Mouse (Mus musculus) right cerebral cortex, postnatal 36 days (tissue): Measurements from ENCODE around the gene Eef1a1.
A peak's percentile ranks its signal among the peaks of the same experiment; 100 is the strongest.
"Not testable (repeated sequence)": the region's sequence is repeated elsewhere in the genome, so short reads cannot be mapped to it uniquely, and the experiment has no call there.

Experiments
- DNase-seq, 2 experiments: peaks; one replicate each; pipeline ENCODE4 v3.0.0; 2022; ENCODE audit warnings: low spot score in 2 of 2, mixed read lengths in 1 of 2

Gene Eef1a1

DNA sequence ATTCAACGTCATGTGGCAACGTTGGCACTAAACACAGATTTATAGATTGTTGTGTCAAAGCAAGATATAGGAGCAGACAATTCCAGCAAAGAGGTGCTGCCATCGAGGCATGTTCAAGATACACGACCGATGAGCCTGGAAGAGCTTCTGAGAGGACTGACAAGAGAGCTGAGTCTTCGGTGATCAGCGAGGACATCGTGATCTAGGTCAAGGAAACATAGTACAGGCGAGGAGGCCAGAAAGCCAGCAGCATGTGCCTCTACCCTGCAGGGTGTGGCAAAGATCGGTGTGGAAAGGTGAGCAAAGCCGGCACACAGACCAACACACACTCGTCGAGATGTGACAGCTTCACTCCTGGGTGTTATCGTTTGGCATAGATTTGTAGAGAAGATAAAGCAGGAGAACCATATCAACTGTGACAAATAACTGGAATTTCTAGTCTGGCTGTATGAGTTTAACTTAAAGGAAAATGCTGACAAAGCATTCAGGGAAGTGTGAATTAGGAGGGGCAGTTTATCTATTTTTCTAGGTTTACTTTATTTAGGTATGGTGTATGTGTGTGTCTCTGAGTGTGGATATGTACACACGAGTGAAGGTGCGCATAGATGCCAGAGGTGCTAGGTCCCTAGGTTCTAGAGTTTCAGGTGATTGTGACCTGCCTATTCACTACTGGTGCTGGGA, 19.3 kb upstream of the Eef1a1 start:
- no peak for DNase-seq

- DNase-seq: no peak
These were observed 17.7 kb upstream of the Eef1a1 start for GRCm38 (mm10) chr9:78506722-78507077.

DNA sequence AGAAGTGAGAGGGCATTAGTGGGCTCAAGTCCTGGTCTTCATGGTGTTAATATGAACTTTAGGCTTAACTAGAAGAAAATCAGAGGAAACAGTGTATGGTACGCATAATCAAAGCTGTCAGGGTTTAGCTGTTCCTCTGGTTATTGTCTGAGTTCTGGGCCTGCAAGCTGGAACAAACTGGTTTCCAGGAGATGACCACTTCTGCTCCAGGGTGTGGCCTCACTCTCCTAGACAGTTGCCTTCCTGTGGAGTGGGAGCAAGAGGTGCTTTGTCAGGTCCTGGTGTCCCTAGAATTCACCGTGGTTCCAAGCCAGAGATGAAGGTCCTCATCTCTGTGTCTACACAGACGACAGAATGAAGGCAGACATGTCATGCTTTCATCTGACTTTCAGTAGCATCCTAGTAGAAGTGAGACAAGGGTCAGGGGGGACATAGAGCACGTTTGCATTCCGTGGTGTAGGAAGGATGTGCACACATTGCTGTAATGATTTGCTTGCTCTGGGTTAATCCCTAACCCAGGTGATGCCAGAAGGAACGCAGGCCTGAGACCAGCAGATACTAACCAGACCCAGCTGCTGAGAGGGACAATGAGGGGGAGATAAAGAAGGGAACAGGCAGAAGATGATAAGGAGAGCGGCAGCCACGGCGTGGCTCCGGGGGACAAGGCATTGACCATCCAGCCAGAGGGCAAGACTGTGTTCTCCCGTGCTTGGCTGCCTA, 17.2 kb upstream of the Eef1a1 start:
- no peak for DNase-seq

DNA sequence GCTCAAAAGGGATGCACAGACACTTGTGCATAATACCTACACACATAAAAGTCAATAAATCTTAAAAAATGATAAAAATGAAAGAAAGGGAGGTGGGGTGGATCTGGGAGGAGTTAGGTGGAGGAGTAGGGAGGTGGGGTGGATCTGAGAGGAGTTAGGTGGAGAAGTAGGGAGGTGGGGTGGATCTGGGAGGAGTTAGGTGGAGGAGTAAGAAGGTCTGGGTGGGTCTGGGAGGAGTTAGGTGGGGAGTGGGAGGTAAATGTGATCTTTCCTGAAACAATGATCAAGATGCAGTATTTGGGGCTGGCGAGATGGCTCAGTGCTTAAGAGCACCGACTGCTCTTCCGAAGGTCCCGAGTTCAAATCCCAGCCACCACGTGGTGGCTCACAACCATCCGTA, 16.3 kb upstream of the Eef1a1 start:
- DNase-seq: no peak

GRCm38 (mm10) chr9:78504679-78505078, 15.7 kb upstream of the Eef1a1 start:
- no peak for DNase-seq

DNA sequence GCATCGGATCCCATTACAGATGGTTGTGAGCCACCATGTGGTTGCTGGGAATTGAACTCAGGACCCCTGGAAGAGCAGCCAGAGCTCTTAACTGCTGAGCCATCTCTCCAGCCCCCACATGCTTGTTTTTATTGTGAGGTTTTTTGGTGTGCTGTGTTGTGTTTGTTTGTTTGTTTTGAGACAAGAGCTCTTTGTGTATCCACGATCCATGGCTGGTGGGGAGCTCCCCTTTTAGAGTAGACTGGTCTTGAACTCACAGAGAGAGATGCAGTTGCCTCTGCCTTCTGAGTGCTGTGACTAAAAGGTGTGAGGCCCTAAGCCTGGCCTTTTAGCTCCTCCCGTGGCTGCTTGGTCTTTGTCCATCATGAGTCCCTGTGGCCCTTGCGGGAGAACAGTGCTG, 15.2 kb upstream of the Eef1a1 start:
- DNase-seq: no peak

DNA sequence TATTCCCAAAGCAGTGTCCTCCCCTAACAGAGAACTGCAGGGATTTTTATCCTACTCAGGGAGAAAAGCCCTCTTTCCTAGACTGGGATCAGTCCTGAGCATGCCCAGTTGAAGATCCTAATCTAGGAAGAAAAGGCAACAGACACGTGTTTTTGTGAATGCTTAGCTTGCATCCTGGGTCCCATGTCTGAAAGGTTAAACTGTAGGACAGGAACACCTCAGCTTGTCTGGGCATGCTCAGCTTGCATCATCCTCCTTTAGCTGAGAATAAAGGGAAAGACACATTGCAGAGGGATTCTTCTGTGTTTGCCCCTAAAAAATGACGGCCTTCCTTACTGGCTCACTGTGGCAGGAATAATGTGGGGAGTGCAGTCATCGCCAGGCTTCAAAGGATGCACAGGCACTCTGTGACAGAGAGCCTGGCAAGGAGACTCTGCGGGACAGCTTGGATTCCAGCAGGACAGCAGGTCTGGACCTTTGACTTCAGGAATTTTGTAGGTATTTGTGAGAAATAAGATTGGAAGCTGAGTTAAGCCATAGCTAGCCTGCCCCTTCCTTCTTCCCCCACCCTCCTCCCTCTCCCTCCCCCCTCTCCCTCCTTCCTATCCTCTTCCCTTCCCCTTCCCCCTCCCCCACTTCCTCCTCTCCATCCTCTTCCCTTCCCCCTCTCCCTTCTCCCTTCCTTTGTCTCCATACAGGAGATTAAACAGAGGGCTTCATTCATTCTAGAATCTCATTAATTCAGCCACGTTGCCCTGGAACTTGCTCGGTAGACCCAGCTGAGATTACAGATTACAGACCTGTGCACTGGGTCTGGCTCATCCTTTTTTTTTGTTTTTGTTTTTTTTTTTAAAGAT, 14.5 kb upstream of the Eef1a1 start:
- no peak for DNase-seq

GRCm38 (mm10) chr9:78501284-78501683, 12.3 kb upstream of the Eef1a1 start:
- DNase-seq: no peak

- DNase-seq: no peak
These were observed 11.4 kb upstream of the Eef1a1 start for GRCm38 (mm10) chr9:78500386-78500785.

- no peak for DNase-seq
These were observed 4.2 kb upstream of the Eef1a1 start for GRCm38 (mm10) chr9:78493171-78493570.

DNA sequence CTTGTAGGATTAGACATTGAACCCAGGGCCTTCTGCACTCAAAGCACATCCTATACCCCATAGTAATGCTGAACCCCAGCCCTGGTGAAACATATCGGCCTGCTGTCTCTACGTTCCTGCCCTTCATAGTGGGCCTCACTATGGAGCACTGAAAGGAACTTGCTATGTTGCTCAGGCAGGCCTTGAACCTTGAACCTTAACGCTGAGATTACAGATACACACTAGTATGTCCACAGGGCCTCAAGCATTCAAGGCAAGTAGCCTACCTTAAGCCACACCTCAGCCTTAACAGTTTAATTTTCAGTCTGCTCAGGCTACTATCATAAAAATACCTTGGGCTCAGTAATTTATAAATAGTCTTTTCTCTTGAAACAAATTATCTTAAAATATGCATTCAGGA, 3.3 kb upstream of the Eef1a1 start:
- DNase-seq: no peak

DNA sequence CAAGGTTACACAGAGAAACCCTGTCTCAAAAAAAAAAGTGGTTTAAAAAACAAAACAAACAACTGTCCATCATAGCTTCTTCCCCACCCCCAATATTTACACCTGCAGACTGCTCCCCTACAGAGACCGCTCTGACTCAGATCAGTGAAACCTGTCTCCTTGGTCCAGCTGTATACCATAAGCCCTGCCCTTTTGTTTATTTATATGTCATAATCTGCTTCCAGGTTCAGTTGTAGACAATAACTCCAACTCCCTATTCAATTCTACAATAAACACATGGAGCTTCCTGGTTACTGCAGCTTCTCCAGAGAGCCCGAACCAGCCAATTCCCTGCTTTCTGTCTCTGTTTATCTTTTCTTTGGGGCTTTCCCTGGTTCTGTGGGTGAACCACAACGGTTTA, 2.2 kb upstream of the Eef1a1 start:
- no peak for DNase-seq

DNA sequence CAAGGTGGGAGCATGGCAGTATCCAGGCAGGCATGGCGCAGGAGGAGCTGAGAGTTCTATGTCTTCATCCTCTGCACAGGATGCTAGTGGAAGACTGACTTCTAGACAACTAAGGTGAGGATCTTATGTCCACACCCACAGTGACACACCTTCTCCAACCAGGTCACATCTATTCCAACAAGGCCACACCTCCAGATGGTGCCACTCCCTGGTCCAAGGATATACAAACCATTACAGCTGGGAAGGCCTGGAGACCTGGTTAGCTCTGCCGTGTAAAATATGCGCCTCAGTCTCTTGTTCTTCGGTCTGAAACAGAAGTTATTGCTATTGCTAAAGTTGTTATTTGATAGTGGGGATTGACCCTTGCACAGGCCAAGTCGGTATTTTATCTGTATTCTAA, 930 bp downstream of the Eef1a1 start:
- DNase-seq: not testable (repeated sequence)

DNA sequence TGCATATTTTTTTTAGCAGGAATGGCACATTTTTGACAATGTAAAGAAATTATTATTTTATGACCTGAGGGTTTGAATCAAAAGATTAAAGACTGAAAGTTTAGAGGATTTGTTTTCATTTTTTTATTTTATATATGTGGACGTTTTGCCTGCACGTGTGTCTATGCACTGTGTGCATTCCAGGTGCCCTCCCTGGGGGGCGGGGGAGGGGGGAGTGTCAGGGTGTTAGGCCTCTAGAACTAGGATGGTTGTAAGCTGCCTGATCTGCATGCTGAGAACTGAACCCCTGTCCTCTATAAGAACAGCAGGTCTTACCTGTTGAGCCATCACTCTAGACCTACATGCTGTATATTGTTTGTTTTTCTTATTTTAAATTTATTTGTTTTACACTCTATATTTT, 4.3 kb downstream of the Eef1a1 start:
- DNase-seq: no peak

DNA sequence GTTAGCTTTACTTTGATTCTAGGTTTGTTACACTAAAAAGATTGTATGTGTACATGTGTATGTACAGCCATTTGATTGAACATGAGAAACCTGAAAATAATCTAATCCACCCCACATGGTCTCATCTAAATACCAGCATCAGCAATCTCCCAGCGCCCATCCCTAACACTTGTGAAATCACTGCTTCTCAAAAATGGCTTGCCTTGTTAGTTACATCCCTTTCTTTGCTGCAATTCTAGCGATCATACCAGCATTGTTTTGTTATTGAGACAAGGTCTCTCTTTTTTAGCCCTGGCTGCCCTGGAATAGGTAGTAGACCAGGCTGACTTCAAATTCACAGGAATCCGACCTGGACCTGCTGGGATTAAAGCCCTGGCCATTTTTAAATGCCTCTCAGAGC, 6.6 kb downstream of the Eef1a1 start:
- DNase-seq: no peak

DNA sequence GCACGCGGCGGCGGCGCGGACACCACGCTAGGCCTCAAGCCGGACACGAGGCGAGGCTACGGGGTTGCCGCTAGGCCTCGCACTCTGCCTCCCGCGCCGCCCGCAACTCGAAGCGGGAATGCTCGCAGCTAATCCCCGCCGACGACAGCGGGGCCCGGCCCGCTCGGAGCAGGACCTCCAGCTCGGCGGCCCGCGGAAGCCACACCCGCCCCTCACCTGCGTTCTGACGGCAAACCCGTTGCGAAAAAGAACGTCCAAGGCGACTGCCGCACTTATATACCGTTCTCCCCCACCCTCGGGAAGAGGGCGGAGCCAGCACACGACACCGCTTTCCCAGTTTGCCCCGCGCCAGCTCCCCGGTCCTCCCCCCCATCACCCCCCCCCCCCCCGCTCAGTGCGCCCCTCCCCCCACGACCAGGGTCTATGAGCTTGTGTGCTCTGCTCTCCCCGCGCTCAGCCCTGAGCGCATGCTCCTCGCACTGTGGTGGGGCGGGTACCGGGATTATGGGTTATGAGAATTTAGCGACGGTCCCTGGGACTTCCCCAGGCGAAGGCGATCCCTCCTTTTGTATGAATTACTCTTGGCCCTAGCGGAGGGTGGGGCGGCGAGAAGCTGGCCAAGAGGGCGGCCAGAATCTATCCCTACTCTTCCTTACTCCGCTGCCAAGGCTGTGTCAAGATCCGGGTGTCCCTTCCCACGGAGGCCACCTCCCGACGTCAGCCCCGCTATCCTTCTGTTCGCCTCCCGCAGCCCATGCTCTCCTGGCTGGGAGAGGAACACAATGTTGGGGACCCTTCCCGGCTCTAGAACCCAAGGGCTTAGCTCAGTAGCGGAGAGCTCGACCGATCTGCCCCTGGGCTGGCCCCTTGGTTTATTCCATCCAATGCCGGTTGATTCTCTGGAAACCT, 7.3 kb downstream of the Eef1a1 start:
- DNase-seq: peak; percentile 93 to 95

DNA sequence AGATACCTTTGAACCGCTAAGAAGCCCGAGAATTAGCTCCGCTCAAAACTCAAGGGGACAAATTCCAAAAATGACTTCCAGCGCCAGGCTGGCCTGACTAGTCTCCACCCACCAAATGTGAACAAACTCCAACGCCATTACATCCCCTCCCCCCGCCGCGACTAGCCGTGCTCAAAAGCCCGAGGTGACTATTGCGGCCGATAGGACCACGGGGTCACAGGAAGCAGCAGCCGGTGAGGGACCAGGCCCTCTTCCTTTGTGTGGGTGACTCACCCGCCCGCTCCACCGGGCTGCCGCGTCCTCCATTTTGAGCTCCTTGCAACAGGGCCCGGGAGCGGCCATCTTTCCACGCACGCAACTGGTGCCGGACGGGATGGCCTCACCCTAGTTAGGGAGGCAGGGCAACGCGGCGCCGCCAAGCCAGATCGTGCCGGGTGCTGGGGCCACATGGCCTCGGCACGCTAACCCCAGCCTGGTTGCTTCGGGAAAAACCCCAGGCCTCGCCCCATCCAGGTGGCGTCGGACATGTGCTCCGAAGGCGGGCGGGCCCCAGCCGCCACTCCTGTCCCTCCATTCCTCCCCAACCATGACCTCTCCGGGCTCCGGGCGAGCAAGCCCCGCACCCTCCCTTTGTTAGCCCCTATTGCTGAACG, 8.1 kb downstream of the Eef1a1 start:
- DNase-seq: peak; percentile 58 to 68

DNA sequence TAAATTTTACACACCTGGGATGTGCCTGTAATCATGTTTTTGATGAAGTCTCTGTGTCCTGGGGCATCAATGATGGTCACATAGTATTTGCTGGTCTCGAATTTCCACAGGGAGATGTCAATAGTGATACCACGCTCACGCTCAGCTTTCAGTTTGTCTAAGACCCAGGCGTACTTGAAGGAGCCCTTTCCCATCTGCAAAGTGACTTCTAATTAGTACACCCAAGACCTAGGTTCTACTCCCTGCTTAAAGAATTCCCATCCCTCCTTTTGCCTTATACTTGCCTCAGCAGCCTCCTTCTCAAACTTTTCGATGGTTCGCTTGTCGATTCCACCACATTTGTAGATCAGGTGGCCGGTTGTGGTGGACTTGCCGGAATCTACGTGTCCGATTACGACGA, 8.7 kb downstream of the Eef1a1 start:
- not testable (repeated sequence) for DNase-seq

GRCm38 (mm10) chr9:78479308-78479707, 9.6 kb downstream of the Eef1a1 start:
- DNase-seq: not testable (repeated sequence)

DNA sequence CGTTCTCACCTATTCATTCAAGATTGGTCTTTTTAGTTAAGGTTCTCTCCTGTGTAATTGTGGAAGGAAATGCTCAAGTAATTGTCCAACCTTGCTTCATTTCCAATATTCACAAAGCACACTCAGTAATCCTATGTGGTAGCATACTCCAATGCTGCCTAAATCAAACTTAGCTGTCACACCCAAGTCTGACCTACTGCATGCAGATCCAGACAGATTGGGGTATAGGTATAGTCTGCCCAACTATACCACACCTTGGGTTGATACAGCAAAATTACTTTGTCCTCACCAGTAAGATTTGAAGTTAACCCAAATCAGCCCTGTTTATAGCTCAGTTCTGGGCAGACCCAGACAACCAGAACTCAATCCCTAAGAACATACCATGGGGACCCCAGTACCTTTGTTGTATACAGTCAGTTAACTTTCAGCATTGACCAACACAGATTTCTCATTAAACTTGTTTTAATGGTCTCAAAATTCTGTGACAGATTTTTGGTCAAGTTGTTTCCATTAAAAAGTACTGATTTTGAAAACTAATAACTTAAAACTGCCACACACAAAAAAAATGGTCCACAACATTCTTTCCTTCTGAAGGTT, 10.8 kb downstream of the Eef1a1 start:
- DNase-seq: not testable (repeated sequence)
